Mouse (Mus musculus): ENCODE results near the gene Dclre1a. TPM values are rescaled to one million over a fixed set of nuclear protein-coding genes. Genes with fewer than 3 reads are reported as not detected.
A peak's percentile ranks its signal among the peaks of the same experiment; 100 is the strongest.

Gene Dclre1a
- total and polyA plus RNA-seq, 3 experiments = 28.7 to 142 (median 36.0) TPM

DNA sequence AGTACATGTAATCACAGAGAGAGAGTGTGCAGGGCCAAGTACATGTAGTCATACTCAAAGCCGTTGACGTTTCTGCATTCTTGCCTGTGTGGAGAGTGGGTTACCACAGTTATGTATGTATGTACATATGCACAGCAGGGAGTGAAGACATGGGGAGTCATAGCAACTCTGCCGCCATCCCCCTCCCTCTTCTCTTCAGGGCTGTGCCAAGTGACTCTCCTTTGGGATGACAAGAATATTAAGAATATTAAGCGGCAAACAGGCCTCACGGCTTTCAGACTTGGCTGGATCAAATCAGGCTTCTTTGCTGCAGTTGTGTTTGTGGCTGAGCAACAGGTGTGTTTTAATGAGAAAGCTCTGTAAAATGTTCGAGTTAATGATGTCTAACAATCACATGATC, 58.4 kb downstream of the Dclre1a start:
- H3K9ac ChIP-seq (ENCODE audit: control insufficient read depth, low read depth, low read length, poor library complexity, severe bottlenecking) = no peak overlapping the region
- H3K4me3 ChIP-seq (ENCODE audit: control insufficient read depth in 1 of 2, insufficient read depth in 1 of 2, low read depth in 2 of 2, low read length in 2 of 2) = no peak overlapping the region
- no peak overlapping the region for H3K27ac ChIP-seq (ENCODE audit: control insufficient read depth, low read depth, low read length)
- DNase-seq (ENCODE audit: low read depth, low spot score) = no peak
- H3K36me3 ChIP-seq (ENCODE audit: control insufficient read depth in 1 of 2, insufficient read depth in 2 of 2, low read length in 2 of 2) = peaks cover 0 to 16% of the 10 kb centered on the region in 2 experiments; a peak in 2 of 4 replicates
- no peaks in the 10 kb centered on the region for H3K9me3 ChIP-seq (replicated peaks; ENCODE audit: insufficient read depth, low read length)
- TF ChIP-seq BHLHE40 (IDR thresholded peaks at IDR 0.05; ENCODE audit: borderline replicate concordance, low read depth, low read length) = no peak
- no peak for TF ChIP-seq GABPA (IDR thresholded peaks at IDR 0.05; ENCODE audit: low read depth, low read length)
- no peak for TF ChIP-seq USF2 (IDR thresholded peaks at IDR 0.05; ENCODE audit: borderline replicate concordance in 1 of 2, insufficient read depth in 1 of 2, low read depth in 1 of 2, low read length in 2 of 2)
- no peak for TF ChIP-seq UBTF (IDR thresholded peaks at IDR 0.05; ENCODE audit: borderline replicate concordance, insufficient read depth, low read depth, low read length)
- no peak for TF ChIP-seq GATA1 (IDR thresholded peaks at IDR 0.05; ENCODE audit: low read depth, low read length)
- no peak for TF ChIP-seq ZKSCAN1 (IDR thresholded peaks at IDR 0.05; ENCODE audit: low read depth, low read length)
- H3K4me1 ChIP-seq (ENCODE audit: control insufficient read depth in 1 of 2, insufficient read depth in 2 of 2, low read length in 2 of 2) = peaks cover 8 to 27% of the 10 kb centered on the region in 2 experiments
- H3K79me2 ChIP-seq (ENCODE audit: control insufficient read depth, insufficient read depth, low read length, poor library complexity) = no peaks in the 10 kb centered on the region
- no peaks in the 10 kb centered on the region for H3K27me3 ChIP-seq (ENCODE audit: control insufficient read depth in 1 of 2, insufficient read depth in 2 of 2, low read length in 2 of 2)

DNA sequence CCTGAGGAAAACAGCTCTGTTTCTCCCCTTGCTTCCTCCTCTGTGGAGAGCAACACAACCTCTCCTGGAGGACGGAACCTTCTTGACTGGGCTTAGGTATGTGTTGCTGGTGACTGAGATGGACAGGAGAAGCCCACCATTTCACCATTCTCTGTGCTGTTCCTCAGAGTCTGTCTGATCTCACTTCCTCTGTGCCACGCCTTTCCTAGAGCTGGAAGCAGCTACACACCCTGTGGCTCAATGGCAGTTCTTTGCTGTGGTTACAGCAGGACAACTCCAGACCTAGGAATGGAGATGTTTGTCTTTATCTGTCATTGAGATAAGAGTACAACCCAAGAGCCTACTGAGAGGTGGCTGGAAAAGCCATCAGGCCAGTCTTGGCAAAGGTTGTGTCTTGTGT, 60.7 kb downstream of the Dclre1a start:
- Histone ChIP-seq H3K9me3 (replicated peaks; ENCODE audit: insufficient read depth, low read length) (no peaks in the 10 kb centered on the region), H3K27ac (ENCODE audit: control insufficient read depth, low read depth, low read length) (no peak overlapping the region), H3K9ac (ENCODE audit: control insufficient read depth, low read depth, low read length, poor library complexity, severe bottlenecking) (no peak overlapping the region), H3K36me3 (ENCODE audit: control insufficient read depth in 1 of 2, insufficient read depth in 2 of 2, low read length in 2 of 2) (peaks cover 0 to 16% of the 10 kb centered on the region in 2 experiments; a peak in 2 of 4 replicates), H3K79me2 (ENCODE audit: control insufficient read depth, insufficient read depth, low read length, poor library complexity) (no peaks in the 10 kb centered on the region), H3K4me3 (ENCODE audit: control insufficient read depth in 1 of 2, insufficient read depth in 1 of 2, low read depth in 2 of 2, low read length in 2 of 2) (no peak overlapping the region), H3K4me1 (ENCODE audit: control insufficient read depth in 1 of 2, insufficient read depth in 2 of 2, low read length in 2 of 2) (peaks cover 8 to 27% of the 10 kb centered on the region in 2 experiments), H3K27me3 (ENCODE audit: control insufficient read depth in 1 of 2, insufficient read depth in 2 of 2, low read length in 2 of 2) (no peaks in the 10 kb centered on the region)
- TF ChIP-seq GATA1 (IDR thresholded peaks at IDR 0.05; ENCODE audit: low read depth, low read length) (peak; percentile 55), HCFC1 (IDR thresholded peaks at IDR 0.05; ENCODE audit: low read depth, low read length) (peak; percentile 22; the same call in 1 of the 2 replicates), EP300 (IDR thresholded peaks at IDR 0.05; ENCODE audit: low read depth in 1 of 2, low read length in 2 of 2) (peak in 1 of 2 experiments; percentile 41; a peak in 1 of 4 replicates), ZC3H11A (IDR thresholded peaks at IDR 0.05; ENCODE audit: low read depth, low read length) (no peak), TCF12 (IDR thresholded peaks at IDR 0.05; ENCODE audit: low read depth, low read length) (no peak), ZMIZ1 (IDR thresholded peaks at IDR 0.05; ENCODE audit: low read depth, low read length) (no peak), MXI1 (IDR thresholded peaks at IDR 0.05; ENCODE audit: low read depth, low read length) (no peak)
- DNase-seq (ENCODE audit: low read depth, low spot score) = peak; percentile 52

DNA sequence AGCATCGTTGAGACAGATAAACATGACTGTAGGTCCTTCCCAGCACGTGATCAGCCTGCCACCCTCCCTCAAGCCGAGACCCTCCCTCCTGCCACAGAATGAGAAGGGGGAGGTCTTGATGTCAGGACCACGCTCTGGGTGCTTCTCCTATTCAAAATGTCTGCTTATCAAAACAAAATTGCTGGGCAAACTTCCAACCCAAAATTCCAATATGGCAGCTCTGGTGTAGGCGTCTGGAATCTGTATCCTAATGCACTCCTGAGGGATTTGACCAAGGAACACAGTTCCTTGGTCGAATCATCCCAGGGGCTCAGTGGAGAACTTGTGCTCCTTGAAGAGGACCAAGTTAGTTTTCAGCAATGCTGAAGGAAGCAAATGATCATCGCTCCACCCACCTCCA, 61.1 kb downstream of the Dclre1a start:
- Histone ChIP-seq H3K9ac (ENCODE audit: control insufficient read depth, low read depth, low read length, poor library complexity, severe bottlenecking) (no peak overlapping the region), H3K79me2 (ENCODE audit: control insufficient read depth, insufficient read depth, low read length, poor library complexity) (no peaks in the 10 kb centered on the region), H3K27me3 (ENCODE audit: control insufficient read depth in 1 of 2, insufficient read depth in 2 of 2, low read length in 2 of 2) (no peaks in the 10 kb centered on the region), H3K4me1 (ENCODE audit: control insufficient read depth in 1 of 2, insufficient read depth in 2 of 2, low read length in 2 of 2) (peaks cover 8 to 27% of the 10 kb centered on the region in 2 experiments), H3K27ac (ENCODE audit: control insufficient read depth, low read depth, low read length) (no peak overlapping the region), H3K4me3 (ENCODE audit: control insufficient read depth in 1 of 2, insufficient read depth in 1 of 2, low read depth in 2 of 2, low read length in 2 of 2) (no peak overlapping the region), H3K9me3 (replicated peaks; ENCODE audit: insufficient read depth, low read length) (no peaks in the 10 kb centered on the region), H3K36me3 (ENCODE audit: control insufficient read depth in 1 of 2, insufficient read depth in 2 of 2, low read length in 2 of 2) (peaks cover 0 to 16% of the 10 kb centered on the region in 2 experiments; a peak in 2 of 4 replicates)
- no peak for DNase-seq (ENCODE audit: low read depth, low spot score)
- TF ChIP-seq USF1 (IDR thresholded peaks at IDR 0.05; ENCODE audit: low read depth, low read length) (peak; percentile 66), SMC3 (IDR thresholded peaks at IDR 0.05; ENCODE audit: low read depth, low read length) (no peak)
